Mouse (Mus musculus): ENCODE results near the gene Uap1.

DNA sequence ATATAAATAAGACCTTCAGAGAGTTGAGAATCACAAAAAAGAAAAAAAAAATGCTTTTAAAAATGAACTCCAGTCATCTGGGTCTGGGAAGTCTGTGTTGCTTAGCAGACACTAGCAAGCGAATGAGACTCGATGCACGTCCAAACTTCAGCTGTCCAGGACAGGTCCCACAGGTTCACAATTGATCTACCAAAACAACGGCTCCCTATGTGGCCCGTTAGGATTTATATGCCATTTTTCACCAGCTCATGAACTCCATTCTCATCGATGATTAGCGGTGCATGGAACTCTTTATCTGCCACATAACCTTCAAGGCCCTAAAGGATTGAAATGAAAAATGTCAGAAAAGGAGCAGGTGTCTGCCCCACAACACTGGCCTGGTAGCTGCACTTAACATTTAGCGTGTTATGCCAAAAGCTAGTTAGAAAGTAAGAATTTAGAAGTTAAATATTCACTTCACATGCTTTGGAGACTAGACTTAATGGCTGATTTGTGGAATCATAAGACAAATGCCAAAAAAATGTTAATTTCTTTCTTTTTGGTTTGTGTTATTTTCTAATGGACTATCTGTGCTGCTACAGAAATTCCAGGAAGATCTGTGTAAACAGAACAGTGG is 32.4 kb downstream of the Uap1 start:
- TF ChIP-seq POLR2A (IDR thresholded peaks at IDR 0.05; ENCODE audit: borderline replicate concordance, extremely low read depth, insufficient read depth, insufficient read length, poor library complexity, severe bottlenecking) (no peak), CTCF (IDR thresholded peaks at IDR 0.05; ENCODE audit: borderline replicate concordance, extremely low read depth, insufficient read depth, insufficient read length) (no peak)

Measured in brain, embryonic 14.5 days (tissue).